Mouse (Mus musculus): Measurements from ENCODE around the gene Tex264. TPM values are rescaled to one million over a fixed set of nuclear protein-coding genes. Genes with fewer than 3 reads are reported as not detected.

Gene Tex264
- polyA plus RNA-seq, 1 experiment from 2014 or later, result 38.7 TPM

- no peaks in the 10 kb centered on the region for H3K36me3 ChIP-seq
- WGBS, result 85% methylated on average over 9 of the region's 9 CpGs
- H3K4me3 ChIP-seq, result no peak overlapping the region
- H3K27ac ChIP-seq, result no peak overlapping the region
- no peaks in the 10 kb centered on the region for H3K4me1 ChIP-seq
- DNase-seq (ENCODE audit: low spot score), result no peak
- H3K27me3 ChIP-seq (ENCODE audit: insufficient read depth, poor library complexity, severe bottlenecking), result no peaks in the 10 kb centered on the region
- H3K9me3 ChIP-seq, result no peaks in the 10 kb centered on the region
Measured at GRCm38 (mm10) chr9:106616306-106616705, 69.4 kb downstream of the Tex264 start.

GRCm38 (mm10) chr9:106614616-106615015 lies 71.1 kb downstream of the Tex264 start:
- H3K27me3 ChIP-seq (ENCODE audit: insufficient read depth, poor library complexity, severe bottlenecking), result no peaks in the 10 kb centered on the region
- H3K4me1 ChIP-seq, result no peaks in the 10 kb centered on the region
- no peak overlapping the region for H3K4me3 ChIP-seq
- no peak overlapping the region for H3K27ac ChIP-seq
- H3K9me3 ChIP-seq, result no peaks in the 10 kb centered on the region
- no peaks in the 10 kb centered on the region for H3K36me3 ChIP-seq
- DNase-seq (ENCODE audit: low spot score), result no peak
- WGBS, result 46% methylated on average over 3 of the region's 3 CpGs

GRCm38 (mm10) chr9:106613951-106614350 lies 71.8 kb downstream of the Tex264 start:
- no peaks in the 10 kb centered on the region for H3K9me3 ChIP-seq
- no peak overlapping the region for H3K4me3 ChIP-seq
- 61% methylated on average over 2 of the region's 2 CpGs for WGBS

GRCm38 (mm10) chr9:106610727-106611126 lies 75.0 kb downstream of the Tex264 start:
- no peaks in the 10 kb centered on the region for H3K27me3 ChIP-seq (ENCODE audit: insufficient read depth, poor library complexity, severe bottlenecking)
- H3K9me3 ChIP-seq, result no peaks in the 10 kb centered on the region
- H3K4me3 ChIP-seq, result no peak overlapping the region
- H3K27ac ChIP-seq, result no peak overlapping the region
- no peak for DNase-seq (ENCODE audit: low spot score)
- 81% methylated on average over 4 of the region's 4 CpGs for WGBS
- H3K36me3 ChIP-seq, result no peaks in the 10 kb centered on the region
- H3K4me1 ChIP-seq, result no peaks in the 10 kb centered on the region

More at GRCm38 (mm10) chr9:106613951-106614350, 71.8 kb downstream of the Tex264 start:
- Histone ChIP-seq H3K27me3 (ENCODE audit: insufficient read depth, poor library complexity, severe bottlenecking) (no peaks in the 10 kb centered on the region), H3K4me1 (no peaks in the 10 kb centered on the region), H3K36me3 (no peaks in the 10 kb centered on the region), H3K27ac (no peak overlapping the region)
- no peak for DNase-seq (ENCODE audit: low spot score)

Other genes starting within 250 kb of the Tex264 start
- 31.2 and 45.1 TPM in 2 replicates for gene Acy1, start 247.6 kb downstream of the Tex264 start, polyA plus RNA-seq (2016; fragmentation: Nextera tagmentation; extraction: Ambion mirVana)
- gene Abhd14b, start 238.5 kb downstream of the Tex264 start, polyA plus RNA-seq (2016; fragmentation: Nextera tagmentation; extraction: Ambion mirVana), result 4.8 and 7.8 TPM in 2 replicates
- 42.0 and 46.2 TPM in 2 replicates for gene Abhd14a, start 238.2 kb downstream of the Tex264 start, polyA plus RNA-seq (2016; fragmentation: Nextera tagmentation; extraction: Ambion mirVana)
- gene Pcbp4, start 232.6 kb downstream of the Tex264 start, polyA plus RNA-seq (2016; fragmentation: Nextera tagmentation; extraction: Ambion mirVana), result 135 and 186 TPM in 2 replicates
- gene Gpr62, start 220.0 kb downstream of the Tex264 start, polyA plus RNA-seq (2016; fragmentation: Nextera tagmentation; extraction: Ambion mirVana), result 0.14 and 0.35 TPM in 2 replicates
- gene Rrp9, start 210.0 kb downstream of the Tex264 start, polyA plus RNA-seq (2016; fragmentation: Nextera tagmentation; extraction: Ambion mirVana), result 51.3 and 74.6 TPM in 2 replicates
- 1.4 and 1.7 TPM in 2 replicates for gene Parp3, start 209.0 kb downstream of the Tex264 start, polyA plus RNA-seq (2016; fragmentation: Nextera tagmentation; extraction: Ambion mirVana)
- gene Iqcf1, start 186.0 kb downstream of the Tex264 start, polyA plus RNA-seq (2016; fragmentation: Nextera tagmentation; extraction: Ambion mirVana), result not detected in 2 replicates
- not detected in 2 replicates for gene Iqcf5, start 171.4 kb downstream of the Tex264 start, polyA plus RNA-seq (2016; fragmentation: Nextera tagmentation; extraction: Ambion mirVana)
- gene Iqcf3, start 124.3 kb downstream of the Tex264 start, polyA plus RNA-seq (2016; fragmentation: Nextera tagmentation; extraction: Ambion mirVana), result not detected in 2 replicates
- gene Iqcf4, start 114.9 kb downstream of the Tex264 start, polyA plus RNA-seq (2016; fragmentation: Nextera tagmentation; extraction: Ambion mirVana), result not detected in 2 replicates
- not detected in 2 replicates for gene Iqcf6, start 59.3 kb downstream of the Tex264 start, polyA plus RNA-seq (2016; fragmentation: Nextera tagmentation; extraction: Ambion mirVana)
- 0.21 TPM in 1 of 2 replicates, not detected in the other for gene Grm2, start 29.8 kb downstream of the Tex264 start, polyA plus RNA-seq (2016; fragmentation: Nextera tagmentation; extraction: Ambion mirVana)
- 5.7 and 6.4 TPM in 2 replicates for gene Rad54l2, start 103.3 kb upstream of the Tex264 start, polyA plus RNA-seq (2016; fragmentation: Nextera tagmentation; extraction: Ambion mirVana)
- 25.7 and 28.1 TPM in 2 replicates for gene Dcaf1, start 135.9 kb upstream of the Tex264 start, polyA plus RNA-seq (2016; fragmentation: Nextera tagmentation; extraction: Ambion mirVana)
- gene Rbm15b, start 201.5 kb upstream of the Tex264 start, polyA plus RNA-seq (2016; fragmentation: Nextera tagmentation; extraction: Ambion mirVana), result 6.1 and 10.8 TPM in 2 replicates
- 296 and 411 TPM in 2 replicates for gene Manf, start 206.1 kb upstream of the Tex264 start, polyA plus RNA-seq (2016; fragmentation: Nextera tagmentation; extraction: Ambion mirVana)